Mouse (Mus musculus): ENCODE measurements around the gene Kcnq2.
A peak's percentile ranks its signal among the peaks of the same experiment; 100 is the strongest.

Kcnq2 gene

DNA sequence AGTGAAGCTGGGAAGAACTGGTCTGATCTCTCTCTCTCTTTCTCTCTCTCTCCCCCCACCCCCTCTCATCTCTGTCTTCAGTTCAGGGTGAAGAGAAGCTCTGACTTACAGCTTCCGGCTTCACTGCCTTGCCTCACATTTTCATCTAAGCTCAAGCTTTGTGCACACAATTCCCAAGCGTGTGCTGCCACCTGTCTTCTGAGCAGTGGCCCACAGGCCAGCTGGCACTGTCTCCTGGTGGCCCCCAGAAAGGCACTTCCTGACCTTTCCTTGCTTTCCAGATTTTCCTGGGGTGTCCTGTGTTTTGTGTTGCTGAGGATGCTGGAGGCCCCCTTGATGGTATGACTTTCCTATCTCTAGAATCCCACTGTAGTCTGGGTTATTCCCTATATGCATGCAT lies 31.0 kb downstream of the Kcnq2 start:
- DNase-seq (ENCODE audit: low read depth, low spot score) = peak; percentile 69

GRCm38 (mm10) chr2:181102161-181102560 lies 32.9 kb downstream of the Kcnq2 start:
- no peak for DNase-seq (ENCODE audit: low read depth, low spot score)

DNA sequence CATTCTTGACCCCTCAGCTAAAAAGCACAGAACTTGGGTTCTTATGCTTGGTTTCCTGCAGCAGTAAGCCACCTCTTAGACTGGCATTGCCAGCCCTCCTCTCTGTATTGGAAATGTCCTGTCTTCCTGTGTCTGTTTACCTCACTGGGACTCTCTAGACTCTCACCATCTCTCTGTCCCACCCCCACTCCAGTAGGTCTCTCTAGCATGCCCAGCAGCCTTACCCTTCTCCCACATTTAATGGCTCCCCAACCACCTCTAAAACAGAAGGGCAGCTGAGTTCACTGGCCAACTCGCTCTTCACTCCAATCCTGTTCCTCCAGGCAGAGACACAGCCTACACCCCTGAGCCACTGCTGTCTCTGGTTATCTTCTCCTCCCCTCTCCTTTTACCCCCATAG lies 33.5 kb downstream of the Kcnq2 start:
- DNase-seq (ENCODE audit: low read depth, low spot score) = no peak

- DNase-seq (ENCODE audit: low read depth, low spot score) = peak; percentile 69
These were observed 35.0 kb downstream of the Kcnq2 start for GRCm38 (mm10) chr2:181100087-181100486.

DNA sequence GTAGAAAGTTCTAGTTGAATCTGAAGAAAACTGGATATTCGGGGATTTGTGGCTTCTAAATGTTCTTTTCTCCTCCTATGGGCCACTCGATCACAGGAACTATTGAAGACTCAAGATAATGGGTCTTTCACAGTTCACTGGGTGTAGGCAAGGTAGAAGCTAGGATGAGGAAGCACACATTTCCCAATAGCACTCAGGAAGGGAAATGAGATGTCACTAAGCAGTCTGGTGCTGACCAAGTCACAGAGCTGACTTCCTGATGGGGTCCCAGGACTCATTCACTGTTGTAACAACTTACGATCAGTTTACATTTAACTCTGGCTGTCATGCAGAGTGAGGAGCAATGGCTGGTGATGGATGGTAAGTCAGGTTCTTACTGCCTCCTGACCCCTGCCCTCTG lies 45.0 kb downstream of the Kcnq2 start:
- DNase-seq (ENCODE audit: low read depth, low spot score) = no peak

- no peak for DNase-seq (ENCODE audit: low read depth, low spot score)
These were observed 50.1 kb downstream of the Kcnq2 start for GRCm38 (mm10) chr2:181084997-181085396.

DNA sequence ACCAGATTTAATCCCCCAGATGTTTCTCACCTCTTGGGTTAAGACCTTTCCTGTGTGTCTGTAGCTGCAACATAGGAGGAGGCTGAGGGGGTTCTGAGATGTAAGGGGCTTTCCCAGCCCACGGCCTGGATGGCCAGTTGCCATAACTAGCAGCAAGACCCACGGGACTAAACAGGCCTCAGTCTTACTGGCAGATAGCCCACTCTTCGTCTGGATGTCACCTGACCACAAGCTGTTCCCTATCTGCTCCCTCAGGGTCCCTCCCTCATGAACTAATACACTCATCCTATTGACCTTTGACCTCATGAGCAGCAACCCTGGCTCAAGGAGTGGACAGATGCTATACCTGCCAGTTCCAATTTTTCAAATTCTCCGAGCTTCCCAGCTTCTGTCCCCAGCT lies 51.2 kb downstream of the Kcnq2 start:
- no peak for DNase-seq (ENCODE audit: low read depth, low spot score)

DNA sequence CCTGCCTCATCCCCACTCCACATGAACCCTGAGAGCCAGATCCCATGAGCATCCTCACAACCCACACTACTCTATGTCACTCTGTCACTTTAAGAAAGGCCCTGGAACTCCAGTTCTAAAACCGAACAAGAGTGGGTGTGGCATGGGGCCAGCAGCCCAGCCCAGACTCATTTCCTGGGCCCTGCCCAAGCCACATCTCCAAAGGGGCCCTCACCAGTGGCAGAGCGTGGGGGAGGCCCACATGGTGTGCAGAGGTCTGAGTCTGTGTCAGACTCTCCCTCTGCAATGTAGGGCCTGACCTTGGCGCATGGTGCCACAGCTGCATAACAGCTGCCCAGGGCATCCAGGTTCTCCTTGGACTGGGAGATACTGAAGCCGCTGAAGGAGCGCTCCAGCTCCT lies 54.2 kb downstream of the Kcnq2 start:
- peak; percentile 65 for DNase-seq (ENCODE audit: low read depth, low spot score)

DNA sequence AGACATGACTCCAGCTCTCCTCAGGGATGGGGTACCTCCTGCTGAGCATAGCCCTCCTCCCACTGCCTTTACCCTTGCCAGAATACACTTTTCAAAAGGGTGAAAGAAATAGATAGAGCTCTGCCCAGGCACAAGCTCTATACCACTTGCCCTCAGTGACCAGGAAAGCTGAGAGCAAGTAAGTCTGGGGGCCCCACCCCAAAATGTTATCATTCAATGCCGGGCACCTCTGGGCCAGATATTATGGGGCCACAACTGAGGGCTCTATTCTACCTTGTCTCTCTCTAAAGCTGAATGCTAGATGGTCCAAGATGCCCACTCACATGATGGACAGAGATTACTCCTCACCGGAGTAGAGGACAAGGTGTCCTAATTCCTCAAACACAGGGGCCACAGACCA lies 55.6 kb downstream of the Kcnq2 start:
- DNase-seq (ENCODE audit: low read depth, low spot score) = no peak

DNA sequence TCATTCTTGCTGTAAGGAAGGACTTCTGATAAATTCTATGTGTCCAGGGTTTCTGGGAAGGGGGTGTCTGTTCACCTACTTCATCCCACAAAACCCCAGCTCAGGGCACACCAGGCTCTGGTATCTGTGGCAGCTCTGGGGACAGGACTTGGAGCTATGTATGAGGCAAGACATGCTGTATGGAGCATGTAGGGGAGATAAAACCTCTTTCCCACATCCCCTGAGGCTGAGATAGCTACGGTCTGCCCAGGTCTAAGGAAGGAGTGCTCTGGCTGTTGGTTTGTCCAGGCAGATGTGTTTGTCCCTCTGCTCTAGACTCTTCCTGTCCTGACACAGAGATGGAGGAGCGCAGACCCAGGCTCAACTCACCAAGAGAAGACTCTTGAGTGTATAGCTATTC lies 56.2 kb downstream of the Kcnq2 start:
- DNase-seq (ENCODE audit: low read depth, low spot score) = no peak

DNA sequence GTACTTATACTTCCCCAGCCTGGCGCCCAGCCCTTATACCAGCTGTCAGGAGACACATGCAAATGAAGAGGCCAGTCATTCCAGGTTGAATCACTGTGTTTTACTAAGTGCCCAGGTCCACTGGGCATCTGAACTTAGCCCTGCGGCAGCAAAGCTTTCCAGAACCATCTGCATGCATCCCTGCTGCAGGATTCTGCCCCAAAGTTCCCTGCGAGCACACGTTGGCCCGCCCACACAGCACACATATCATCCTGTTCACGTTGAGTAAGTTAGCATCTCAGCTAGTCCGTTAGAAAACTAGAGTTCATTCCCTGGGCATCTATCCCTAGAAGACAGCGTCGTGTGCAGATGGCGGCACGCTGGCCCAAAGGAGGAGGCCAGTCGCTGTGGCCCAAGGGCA lies 59.6 kb downstream of the Kcnq2 start:
- DNase-seq (ENCODE audit: low read depth, low spot score) = peak; percentile 51

DNA sequence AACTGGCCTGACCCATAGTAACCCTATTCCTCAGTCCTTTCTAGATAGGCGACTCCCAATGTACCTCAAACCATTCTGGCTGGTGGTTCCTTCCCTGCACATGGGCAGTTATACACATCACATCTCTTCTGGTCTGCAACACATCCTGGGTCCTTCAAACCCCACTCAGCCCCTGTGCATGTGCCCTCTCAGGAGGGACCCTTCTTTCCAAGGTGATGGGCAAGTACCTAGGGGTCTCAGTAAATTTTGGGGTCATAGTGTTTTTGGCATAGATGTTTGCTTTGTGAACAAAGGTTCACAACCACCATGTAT lies 62.7 kb downstream of the Kcnq2 start:
- DNase-seq (ENCODE audit: low read depth, low spot score) = no peak

- peak; percentile 93 for DNase-seq (ENCODE audit: low read depth, low spot score)
These were observed 63.2 kb downstream of the Kcnq2 start for GRCm38 (mm10) chr2:181071706-181072402.

DNA sequence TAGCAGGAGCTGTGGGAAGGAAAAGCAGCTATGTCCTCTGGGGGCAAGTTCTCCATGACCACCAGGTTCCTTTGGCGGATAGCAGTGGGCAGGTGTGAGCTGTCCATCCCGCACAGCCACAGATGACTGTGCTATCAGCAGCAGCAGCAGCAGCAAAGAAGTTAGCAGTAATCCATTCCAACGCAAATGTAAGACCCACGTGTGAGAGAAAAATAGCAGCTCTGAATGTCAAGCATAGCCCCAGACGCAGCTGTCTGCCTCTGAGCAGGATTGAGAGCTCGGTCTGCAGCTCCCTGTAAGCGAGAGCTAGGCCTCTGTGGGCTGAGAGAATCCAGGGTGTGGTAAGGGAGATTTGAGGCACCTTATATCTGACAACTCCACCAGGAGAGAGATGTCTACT lies 65.0 kb downstream of the Kcnq2 start:
- DNase-seq (ENCODE audit: low read depth, low spot score) = peak; percentile 92

DNA sequence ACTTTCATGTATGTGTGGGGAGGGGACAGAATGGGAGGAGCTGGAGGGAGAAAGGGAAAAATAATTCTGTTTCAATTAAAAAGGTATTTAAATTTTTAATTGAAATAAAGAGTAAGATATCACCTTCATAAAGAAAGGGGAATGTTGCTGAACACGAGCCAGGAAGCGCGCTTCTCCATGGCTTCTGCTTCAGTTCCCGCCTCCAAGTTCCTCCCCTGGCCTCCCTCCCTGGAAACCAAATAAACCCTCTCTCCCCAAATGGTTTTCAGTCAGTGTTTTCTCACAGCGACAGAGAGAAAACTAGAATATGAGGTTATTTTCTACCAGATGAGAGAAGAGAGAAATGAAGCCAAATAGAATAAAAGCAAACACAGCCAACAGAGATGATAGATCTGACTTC lies 66.6 kb downstream of the Kcnq2 start:
- DNase-seq (ENCODE audit: low read depth, low spot score) = peak; percentile 70

GRCm38 (mm10) chr2:181065827-181066226 lies 69.3 kb downstream of the Kcnq2 start:
- DNase-seq (ENCODE audit: low read depth, low spot score) = peak; percentile 62

DNA sequence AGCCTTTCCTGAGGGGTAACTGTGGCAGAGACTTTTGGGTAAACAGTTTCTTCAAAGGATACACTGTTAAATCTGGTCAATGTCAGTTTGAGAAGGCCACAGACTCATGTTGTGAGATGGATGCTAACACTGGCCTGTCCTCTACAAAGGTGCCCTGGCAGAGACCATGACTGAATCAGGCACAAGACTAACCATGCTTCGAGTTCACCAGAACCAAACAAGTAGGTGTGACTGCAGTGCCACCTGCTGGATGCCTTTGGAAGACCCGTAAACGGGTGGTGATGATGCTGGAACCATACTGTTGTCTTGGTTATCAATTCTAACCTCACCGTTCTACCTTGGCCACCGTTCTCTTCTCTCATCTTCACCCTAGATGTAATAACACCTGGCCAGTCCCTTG lies 75.0 kb downstream of the Kcnq2 start:
- peak; percentile 87 for DNase-seq (ENCODE audit: low read depth, low spot score)

DNA sequence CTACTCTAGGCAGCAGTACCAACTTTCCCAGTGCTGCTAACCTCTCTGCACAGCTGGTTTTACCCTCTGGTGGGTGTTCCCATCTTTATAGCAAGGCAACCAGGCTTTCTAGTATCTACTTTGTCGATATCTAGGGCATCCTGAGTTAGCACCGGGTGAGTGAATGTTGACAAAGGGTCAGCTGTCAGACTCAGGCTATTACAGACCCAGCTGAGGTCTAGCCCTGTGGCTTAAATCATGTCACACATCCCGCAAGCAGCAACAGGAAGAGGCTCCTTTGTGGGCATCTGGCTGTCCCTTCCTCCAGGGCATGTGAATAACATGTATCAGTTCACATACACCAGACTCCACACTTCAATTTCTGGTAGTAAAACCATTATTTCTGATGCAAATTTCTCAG lies 76.9 kb downstream of the Kcnq2 start:
- no peak for DNase-seq (ENCODE audit: low read depth, low spot score)

- no peak for DNase-seq (ENCODE audit: low read depth, low spot score)
These were observed 77.8 kb downstream of the Kcnq2 start for GRCm38 (mm10) chr2:181057341-181057740.

DNA sequence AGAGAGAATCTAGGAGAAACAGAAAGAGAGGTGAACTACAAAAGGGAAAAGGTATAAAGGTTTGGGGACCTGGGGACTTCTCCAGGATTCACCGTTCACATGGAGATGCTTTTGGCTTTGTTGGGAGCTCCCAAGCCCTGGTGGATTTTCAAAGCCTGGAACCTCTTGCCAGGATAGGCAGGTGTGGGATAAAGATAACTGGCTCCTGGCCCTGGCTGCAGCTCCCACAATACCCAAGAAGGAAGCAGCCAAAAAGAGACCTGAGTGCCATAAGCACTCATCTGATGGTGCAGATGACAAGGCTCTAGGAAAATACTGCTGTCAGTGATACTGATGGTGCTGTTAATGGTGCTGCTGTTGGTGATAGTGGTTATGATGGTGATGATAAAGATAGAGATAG lies 82.9 kb downstream of the Kcnq2 start:
- peak; percentile 81 for DNase-seq (ENCODE audit: low read depth, low spot score)

GRCm38 (mm10) chr2:181048986-181049385 lies 86.1 kb downstream of the Kcnq2 start:
- DNase-seq (ENCODE audit: low read depth, low spot score) = no peak

- peak; percentile 70 for DNase-seq (ENCODE audit: low read depth, low spot score)
These were observed 86.7 kb downstream of the Kcnq2 start for GRCm38 (mm10) chr2:181048252-181048945.

GRCm38 (mm10) chr2:181044001-181044400 lies 91.1 kb downstream of the Kcnq2 start:
- no peak for DNase-seq (ENCODE audit: low read depth, low spot score)

- DNase-seq (ENCODE audit: low read depth, low spot score) = peak; percentile 45
These were observed 91.7 kb downstream of the Kcnq2 start, which contains the start of gene Chrna4 for GRCm38 (mm10) chr2:181043437-181043836. Gene Chrna4, minus strand, starts transcription at chr2:181043546.
